Comparison of ENCODE assay signal across 8 mouse cellular contexts in genomic region chr12:4083441-4083840, GRCm38 (mm10). TPM values are rescaled to one million over a fixed set of nuclear protein-coding genes. Genes with fewer than 3 reads are reported as not detected.
DNase-seq lines count a peak whose midpoint lies in the region; ATAC-seq and TF ChIP-seq lines count a peak whose summit lies in the region.

No protein-coding gene starts in this region.

- H3K4me3 ChIP-seq in kidney, embryonic 14.5 days (ENCODE audit: low read length) = peak overlapping the region; percentile 57
- peak overlapping the region; percentile 55; the same call in 1 of the 2 replicates for H3K4me3 ChIP-seq in embryonic facial prominence, embryonic 12.5 days
- H3K4me3 ChIP-seq in intestine, embryonic 16.5 days (ENCODE audit: low read length) = no peak overlapping the region
- H3K4me3 ChIP-seq in myocyte = peak overlapping the region; percentile 43

- H3ac ChIP-seq in myocyte (ENCODE audit: control insufficient read depth, insufficient read length) = peak overlapping the region; percentile 49

- no peak overlapping the region for H3K27ac ChIP-seq in kidney, embryonic 14.5 days (ENCODE audit: low read depth, low read length)
- no peak overlapping the region; the same call in 1 of the 2 replicates for H3K27ac ChIP-seq in embryonic facial prominence, embryonic 12.5 days
- H3K27ac ChIP-seq in intestine, embryonic 16.5 days (ENCODE audit: low read length) = no peak overlapping the region

- H3K79me2 ChIP-seq in myocyte (ENCODE audit: control insufficient read depth, insufficient read depth) = peaks cover 7% of the 10 kb centered on the region

- no peak for ATAC-seq in kidney, embryonic 14.5 days (ENCODE audit: low FRiP score, low TSS enrichment)
- ATAC-seq in embryonic facial prominence, embryonic 12.5 days (ENCODE audit: insufficient number of reproducible peaks, insufficient read depth, low FRiP score, low TSS enrichment) = no peak
- no peak for ATAC-seq in intestine, embryonic 16.5 days

- H3K4me1 ChIP-seq in kidney, embryonic 14.5 days (ENCODE audit: control insufficient read depth, insufficient read depth, low read length) = 0 out of 2 replicates have a peak, but pooled peaks cover 9% of the 10 kb centered on the region
- H3K4me1 ChIP-seq in embryonic facial prominence, embryonic 12.5 days = peaks cover 7% of the 10 kb centered on the region; the same call in 1 of the 2 replicates
- H3K4me1 ChIP-seq in intestine, embryonic 16.5 days (ENCODE audit: control insufficient read depth, insufficient read depth, low read length) = 0 out of 2 replicates have a peak, but pooled peaks cover 3% of the 10 kb centered on the region

- peak overlapping the region; percentile 70 for H3K4me2 ChIP-seq in kidney, embryonic 14.5 days (replicated peaks; ENCODE audit: low read depth, low read length)
- H3K4me2 ChIP-seq in embryonic facial prominence, embryonic 12.5 days (replicated peaks) = peak overlapping the region; percentile 62
- H3K4me2 ChIP-seq in intestine, embryonic 16.5 days (ENCODE audit: low read depth, low read length) = 0 out of 2 replicates have a peak overlapping the region, but pooled peaks have one; percentile 88
- peak overlapping the region; percentile 70 for H3K4me2 ChIP-seq in myocyte (ENCODE audit: low read depth)

- no peaks in the 10 kb centered on the region for H3K27me3 ChIP-seq in kidney, embryonic 14.5 days (ENCODE audit: control insufficient read depth, insufficient read depth, low read length)
- no peaks in the 10 kb centered on the region for H3K27me3 ChIP-seq in embryonic facial prominence, embryonic 12.5 days
- no peaks in the 10 kb centered on the region for H3K27me3 ChIP-seq in intestine, embryonic 16.5 days (replicated peaks; ENCODE audit: control insufficient read depth, insufficient read depth, low read length)
- H3K27me3 ChIP-seq in myocyte (ENCODE audit: control insufficient read depth, insufficient read depth, insufficient read length) = no peaks in the 10 kb centered on the region

- H3K9ac ChIP-seq in kidney, embryonic 14.5 days (ENCODE audit: low read depth, low read length) = peak overlapping the region; percentile 72; the same call in 1 of the 2 replicates
- H3K9ac ChIP-seq in embryonic facial prominence, embryonic 12.5 days = no peak overlapping the region
- H3K9ac ChIP-seq in intestine, embryonic 16.5 days (ENCODE audit: low read depth, low read length) = no peak overlapping the region

- H3K9me3 ChIP-seq in kidney, embryonic 14.5 days (ENCODE audit: control insufficient read depth, low read length) = no peaks in the 10 kb centered on the region
- H3K9me3 ChIP-seq in embryonic facial prominence, embryonic 12.5 days = no peaks in the 10 kb centered on the region
- no peaks in the 10 kb centered on the region for H3K9me3 ChIP-seq in intestine, embryonic 16.5 days (ENCODE audit: control insufficient read depth, low read length)

- H3K36me3 ChIP-seq in kidney, embryonic 14.5 days (ENCODE audit: control insufficient read depth, insufficient read depth, low read length) = peaks cover 23% of the 10 kb centered on the region; the same call in 1 of the 2 replicates
- H3K36me3 ChIP-seq in embryonic facial prominence, embryonic 12.5 days = peaks cover 20% of the 10 kb centered on the region
- H3K36me3 ChIP-seq in intestine, embryonic 16.5 days (ENCODE audit: control insufficient read depth, insufficient read depth, low read length) = peaks cover 12% of the 10 kb centered on the region
- peaks cover under 1% of the 10 kb centered on the region for H3K36me3 ChIP-seq in myocyte (ENCODE audit: control insufficient read depth, insufficient read depth)

- no peak for DNase-seq in kidney, adult 8-10 months
- DNase-seq in ovary, postnatal 10 days (ENCODE audit: low spot score) = no peak
- DNase-seq in cerebellum, adult 8-10 months = no peak
- DNase-seq in kidney, adult 9 months = no peak

- 69% methylated on average over 8 of the region's 8 CpGs for WGBS in kidney, embryonic 14.5 days
- 72% methylated on average over 8 of the region's 8 CpGs for WGBS in embryonic facial prominence, embryonic 12.5 days
- WGBS in intestine, embryonic 16.5 days = 63% methylated on average over 8 of the region's 8 CpGs

- no peak for TF ChIP-seq POLR2A in myocyte (IDR thresholded peaks at IDR 0.05; ENCODE audit: insufficient read length, low read depth)

TF ChIP-seq in myocyte, 11 proteins besides CTCF, POLR2A, EP300 and RAD21:
- no peak for TF ChIP-seq E2F4 (IDR thresholded peaks at IDR 0.05; ENCODE audit: insufficient read depth)
- no peak for TF ChIP-seq MYOG (IDR thresholded peaks at IDR 0.05; ENCODE audit: control insufficient read depth in 1 of 3, insufficient read depth in 1 of 3, insufficient read length in 2 of 3, low read depth in 2 of 3)
- TF ChIP-seq CEBPB (IDR thresholded peaks at IDR 0.05; ENCODE audit: insufficient read depth, poor library complexity, severe bottlenecking) = no peak
- no peak for TF ChIP-seq MAX (IDR thresholded peaks at IDR 0.05; ENCODE audit: low read depth)
- TF ChIP-seq USF1 (IDR thresholded peaks at IDR 0.05; ENCODE audit: low read depth) = no peak

RNA-seq across cellular contexts. Expression of gene Dnajc27, which starts 1.1 kb away (rescaled TPM):
- 5.0 and 8.8 TPM in 2 replicates for polyA plus RNA-seq in kidney, embryonic 14.5 days (2014; fragmentation: Nextera tagmentation; extraction: Ambion mirVana)
- 10.9 and 14.0 TPM in 2 replicates for polyA plus RNA-seq in embryonic facial prominence, embryonic 12.5 days (2016; fragmentation: Nextera tagmentation; extraction: Ambion mirVana)
- polyA plus RNA-seq in intestine, embryonic 16.5 days (2015; fragmentation: Nextera tagmentation; extraction: Ambion mirVana) = 3.7 and 3.9 TPM in 2 replicates
- 4.8 TPM for polyA plus RNA-seq in myocyte (2012; fragmentation: generic; extraction: Trizol)

RNA-seq across cellular contexts. Expression of gene Efr3b, which starts 44.7 kb away (rescaled TPM):
- polyA plus RNA-seq in kidney, embryonic 14.5 days (2014; fragmentation: Nextera tagmentation; extraction: Ambion mirVana) = 2.3 and 3.1 TPM in 2 replicates
- polyA plus RNA-seq in embryonic facial prominence, embryonic 12.5 days (2016; fragmentation: Nextera tagmentation; extraction: Ambion mirVana) = 10.3 and 11.9 TPM in 2 replicates
- 2.6 and 3.2 TPM in 2 replicates for polyA plus RNA-seq in intestine, embryonic 16.5 days (2015; fragmentation: Nextera tagmentation; extraction: Ambion mirVana)
- polyA plus RNA-seq in myocyte (2012; fragmentation: generic; extraction: Trizol) = 0.02 TPM

RNA-seq across cellular contexts. Expression of gene Adcy3, which starts 49.5 kb away (rescaled TPM):
- polyA plus RNA-seq in kidney, embryonic 14.5 days (2014; fragmentation: Nextera tagmentation; extraction: Ambion mirVana) = 4.3 and 7.4 TPM in 2 replicates
- 14.7 and 16.2 TPM in 2 replicates for polyA plus RNA-seq in embryonic facial prominence, embryonic 12.5 days (2016; fragmentation: Nextera tagmentation; extraction: Ambion mirVana)
- polyA plus RNA-seq in intestine, embryonic 16.5 days (2015; fragmentation: Nextera tagmentation; extraction: Ambion mirVana) = 5.0 and 5.4 TPM in 2 replicates
- 0.85 TPM for polyA plus RNA-seq in myocyte (2012; fragmentation: generic; extraction: Trizol)
